Mouse (Mus musculus) kidney, postnatal 4 days (tissue): ENCODE results near the gene Amdhd2.

Experiments
- DNase-seq, 2 experiments: peaks; one replicate each; pipeline ENCODE4 v3.0.0; 2021; ENCODE audit warnings: mixed read lengths in 2 of 2

Gene Amdhd2

GRCm38 (mm10) chr17:24197032-24197824 is 33.7 kb upstream of the Amdhd2 start:
- no peak for DNase-seq

- DNase-seq, result no peak
These were observed 31.8 kb upstream of the Amdhd2 start for GRCm38 (mm10) chr17:24195349-24195748.

- no peak for DNase-seq
These were observed 30.2 kb upstream of the Amdhd2 start for GRCm38 (mm10) chr17:24193769-24194168.

GRCm38 (mm10) chr17:24193268-24193667 is 29.7 kb upstream of the Amdhd2 start:
- no peak for DNase-seq

- no peak for DNase-seq
These were observed 29.3 kb upstream of the Amdhd2 start for GRCm38 (mm10) chr17:24192848-24193247.

GRCm38 (mm10) chr17:24191481-24191880 is 27.9 kb upstream of the Amdhd2 start:
- no peak for DNase-seq

- DNase-seq, result no peak
These were observed 27.4 kb upstream of the Amdhd2 start for GRCm38 (mm10) chr17:24190934-24191333.

GRCm38 (mm10) chr17:24174259-24174658 is 10.7 kb upstream of the Amdhd2 start:
- no peak for DNase-seq

- peak; percentile 77 to 82 for DNase-seq
These were observed 9.9 kb upstream of the Amdhd2 start for GRCm38 (mm10) chr17:24173423-24173822.

- no peak for DNase-seq
These were observed 8.2 kb upstream of the Amdhd2 start for GRCm38 (mm10) chr17:24171738-24172137.

- no peak for DNase-seq
These were observed 7.2 kb upstream of the Amdhd2 start for GRCm38 (mm10) chr17:24170729-24171128.

GRCm38 (mm10) chr17:24170125-24170524 is 6.6 kb upstream of the Amdhd2 start:
- no peak for DNase-seq

- peak; percentile 97 to 98 for DNase-seq
These were observed 5.9 kb upstream of the Amdhd2 start, which contains the start of gene Atp6v0c for GRCm38 (mm10) chr17:24169317-24170065. Gene Atp6v0c (minus strand): TSS chr17:24169702.

- DNase-seq, result peak; percentile 73 to 80
These were observed 5.2 kb upstream of the Amdhd2 start for GRCm38 (mm10) chr17:24168590-24169277.

GRCm38 (mm10) chr17:24167891-24168505 is 4.4 kb upstream of the Amdhd2 start:
- DNase-seq, result no peak

- DNase-seq, result no peak
These were observed 3.6 kb upstream of the Amdhd2 start for GRCm38 (mm10) chr17:24167120-24167519.

- peak; percentile 33 to 49 for DNase-seq
These were observed 1.1 kb upstream of the Amdhd2 start for GRCm38 (mm10) chr17:24164566-24165259.

- peak; percentile 57 to 71 for DNase-seq
These were observed 886 bp downstream of the Amdhd2 start for GRCm38 (mm10) chr17:24162584-24163175.

- peak in 1 of 2 experiments; percentile 16 for DNase-seq
These were observed 2.1 kb downstream of the Amdhd2 start for GRCm38 (mm10) chr17:24161466-24161865.

GRCm38 (mm10) chr17:24157526-24157925 is 6.0 kb downstream of the Amdhd2 start:
- DNase-seq, result no peak

- DNase-seq, result no peak
These were observed 6.4 kb downstream of the Amdhd2 start for GRCm38 (mm10) chr17:24157121-24157520.

- no peak for DNase-seq
These were observed 7.2 kb downstream of the Amdhd2 start for GRCm38 (mm10) chr17:24156394-24156793.
